Mouse (Mus musculus) layer of hippocampus, postnatal 14 days (tissue): ENCODE measurements at regions not wholly inside any gene's neighbourhood (a gene's known extent, or its start where the extent isn't known, plus 50 kb on each side); places are given as distances from the start of the nearest gene placed in this dataset.
"Not testable (repeated sequence)": the region's sequence is repeated elsewhere in the genome, so short reads cannot be mapped to it uniquely, and the experiment has no call there.

ENCODE experiments used
- DNase-seq, 2 experiments: peaks; one replicate each; pipeline ENCODE4 v3.0.0; 2021 to 2022; ENCODE audit warnings: low spot score in 2 of 2, mixed read lengths in 1 of 2

- DNase-seq, result no peak
Measured at GRCm38 (mm10) chr2:181930037-181930436, 60.9 kb upstream of the Gm14496 start.

- not testable (repeated sequence) for DNase-seq
Measured at GRCm38 (mm10) chr2:181930538-181930937, 60.4 kb upstream of the Gm14496 start.

DNA sequence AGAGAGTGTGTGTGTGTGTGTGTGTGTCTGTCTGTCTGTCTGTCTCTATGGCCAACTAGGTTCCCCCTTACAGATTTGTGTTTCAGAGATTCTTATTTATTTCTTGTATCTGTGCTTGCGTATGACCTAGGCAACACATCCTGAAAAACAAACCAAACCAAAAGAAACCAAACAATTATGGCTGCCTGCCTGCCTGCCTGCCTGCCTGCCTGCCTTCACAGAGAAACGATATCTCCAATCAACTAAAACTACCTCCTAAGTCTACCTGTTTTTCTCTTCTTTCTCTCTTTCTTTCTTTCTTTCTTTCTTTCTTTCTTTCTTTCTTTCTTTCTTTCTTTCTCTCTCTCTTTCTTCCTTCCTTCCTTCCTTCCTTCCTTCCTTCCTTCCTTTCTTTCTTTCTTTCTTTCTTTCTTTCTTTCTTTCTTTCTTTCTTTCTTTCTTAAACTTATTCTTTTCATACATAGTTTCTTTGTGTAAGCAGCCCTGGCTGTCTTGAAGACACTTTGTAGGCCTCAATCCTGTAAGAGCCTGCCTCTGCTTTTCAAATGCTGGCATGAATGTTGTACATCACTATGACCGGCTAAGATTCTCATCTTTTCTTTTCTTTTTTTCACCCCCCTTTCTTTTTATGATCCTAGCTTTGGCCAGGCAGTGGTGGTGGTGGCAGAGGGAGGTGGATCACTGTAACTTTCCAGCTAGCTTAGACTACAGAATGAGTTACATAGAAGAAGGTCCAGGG, 59.7 kb upstream of the Gm14496 start:
- peak in 1 of 2 experiments; percentile 37 for DNase-seq

GRCm38 (mm10) chr2:181931918-181932605, 58.9 kb upstream of the Gm14496 start:
- no peak for DNase-seq
